Mouse (Mus musculus) liver, embryonic 14.5 days (tissue): ENCODE measurements around the gene Lonp2. TPM values are rescaled to one million over a fixed set of nuclear protein-coding genes. Genes with fewer than 3 reads are reported as not detected.

ENCODE experiments used
- ATAC-seq: fragments of 200-750 bp; cut with Nextera tagmentation; 2 replicates; pipeline ENCODE4 v1.8.0; 2017; ENCODE audit warnings: moderate number of reproducible peaks, mild to moderate bottlenecking, moderate library complexity; ENCODE audit not compliant: insufficient read depth
- DNase-seq, 3 experiments: peaks; one replicate each; pipeline ENCODE4 v3.0.0-alpha.2; 2012 to 2013; ENCODE audit warnings: low read depth in 3 of 3, low spot score in 3 of 3
- H3K27ac ChIP-seq: fragments of 300-500 bp; sonication (generic); 2 replicates; pipeline ENCODE4 v1.5.1; 2014; ENCODE audit warnings: moderate library complexity, mild to moderate bottlenecking, control low read depth, inconsistent platforms
- H3K27me3 ChIP-seq: fragments of 300-500 bp; sonication (generic); 2 replicates; pipeline ENCODE4 v1.6.1; 2014; ENCODE audit warnings: mild to moderate bottlenecking, low read length, moderate library complexity; ENCODE audit not compliant: control insufficient read depth, insufficient read depth
- H3K36me3 ChIP-seq: fragments of 300-500 bp; sonication (generic); replicated peaks from 2 replicates; pipeline ENCODE4 v1.6.1; 2014; ENCODE audit warnings: low read depth; ENCODE audit not compliant: control insufficient read depth, insufficient read depth
- H3K4me1 ChIP-seq, 2 experiments: fragments of 200-500 bp in 1 of 2; fragments of 300-500 bp in 1 of 2; sonication (generic) in 1 of 2; replicated peaks; 2 replicates each; pipeline ENCODE4 v1.6.1; 2012 to 2014; ENCODE audit warnings: antibody characterized with exemption in 1 of 2, inconsistent platforms in 1 of 2, low read length in 1 of 2; ENCODE audit not compliant: control insufficient read depth in 2 of 2, insufficient read depth in 2 of 2
- H3K4me2 ChIP-seq: fragments of 300-500 bp; sonication (generic); 2 replicates; pipeline ENCODE4 v1.6.1; 2014; ENCODE audit warnings: low read depth, mild to moderate bottlenecking, control low read depth, moderate library complexity
- H3K4me3 ChIP-seq, 2 experiments: fragments of 200-500 bp in 1 of 2; fragments of 300-500 bp in 1 of 2; sonication (generic) in 1 of 2; 2 replicates each; pipeline ENCODE4 v1.5.1; 2012 to 2014; ENCODE audit warnings: low read depth in 2 of 2, low read length in 2 of 2, mild to moderate bottlenecking in 2 of 2, control low read depth in 1 of 2, inconsistent platforms in 1 of 2, moderate library complexity in 1 of 2; ENCODE audit not compliant: insufficient read depth in 1 of 2
- H3K9ac ChIP-seq: fragments of 300-500 bp; sonication (generic); replicated peaks from 2 replicates; pipeline ENCODE4 v1.6.1; 2014; ENCODE audit warnings: mild to moderate bottlenecking, control low read depth, moderate library complexity
- H3K9me3 ChIP-seq: fragments of 300-500 bp; sonication (generic); 2 replicates; pipeline ENCODE4 v1.6.1; 2016; ENCODE audit warnings: low read length, mixed read lengths; ENCODE audit not compliant: control insufficient read depth
- CTCF ChIP-seq: IDR thresholded peaks from 2 replicates; pipeline ENCODE4 v1.5.1; 2016; ENCODE audit warnings: antibody characterized with exemption, low read depth, control low read depth
- EP300 ChIP-seq: IDR thresholded peaks from 2 replicates; pipeline ENCODE4 v1.6.1; 2016; ENCODE audit warnings: antibody characterized with exemption, low read depth
- WGBS: fragments of 180-500 bp; shearing (Covaris S2); extraction: QIAGEN DNeasy Blood & Tissue Kit; methylation state at CpG from one replicate; pipeline ENCODE4 v1.1.7; 2014; ENCODE audit not compliant: insufficient replicate concordance; 5-methylcytosine and 5-hydroxymethylcytosine counted together
- polyA plus RNA-seq, 2 experiments: library from polyadenylated mRNA; depleted of rRNA in 1 of 2; stranded (reverse) in 1 of 2; unstranded in 1 of 2; fragments of >200 nt; fragmentation: Nextera tagmentation in 1 of 2; extraction: Ambion mirVana in 1 of 2; gene quantifications; 2 replicates each; pipeline versions ENCODE4 v1.2.1 to v1.2.3; 2012 to 2014

Lonp2 gene
- polyA plus RNA-seq, 2 experiments = 16.6 to 34.2 TPM

GRCm38 (mm10) chr8:86647771-86648170 is 23.9 kb downstream of the Lonp2 start:
- 74% methylated on average over 3 of the region's 3 CpGs for WGBS
- Histone ChIP-seq H3K9me3 (no peaks in the 10 kb centered on the region), H3K9ac (no peak overlapping the region), H3K4me2 (no peak overlapping the region), H3K27me3 (no peaks in the 10 kb centered on the region), H3K4me1 (no peaks in the 10 kb centered on the region), H3K27ac (no peak overlapping the region), H3K4me3 (no peak overlapping the region), H3K36me3 (no peaks in the 10 kb centered on the region; the same call in 1 of the 2 replicates)
- ATAC-seq (no peak), DNase-seq (no peak)
- no peak for TF ChIP-seq CTCF
- TF ChIP-seq EP300 = no peak

DNA sequence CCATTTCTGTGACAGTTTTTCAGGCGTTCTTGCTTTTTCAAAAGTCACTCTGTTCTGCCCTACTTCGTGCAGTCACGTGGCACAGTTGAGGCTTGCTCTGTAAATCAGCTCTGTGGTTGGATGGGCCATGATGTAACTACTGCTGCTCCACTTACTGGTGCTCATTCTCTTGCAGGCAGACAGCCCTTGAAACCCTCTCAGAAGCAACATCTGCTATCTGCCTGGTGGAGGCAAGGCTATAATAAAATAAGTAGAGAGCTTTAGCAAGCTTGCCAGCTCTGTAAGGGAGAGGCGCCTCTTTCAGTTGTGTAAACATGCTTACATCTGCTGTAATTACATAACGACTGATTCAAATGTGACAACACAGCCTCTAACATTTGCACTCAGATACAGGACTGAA is 27.6 kb downstream of the Lonp2 start:
- Histone ChIP-seq H3K9me3 (no peaks in the 10 kb centered on the region), H3K4me3 (no peak overlapping the region), H3K4me1 (no peaks in the 10 kb centered on the region), H3K4me2 (no peak overlapping the region), H3K9ac (no peak overlapping the region), H3K27me3 (no peaks in the 10 kb centered on the region), H3K36me3 (no peaks in the 10 kb centered on the region; the same call in 1 of the 2 replicates), H3K27ac (no peak overlapping the region)
- DNase-seq (no peak), ATAC-seq (no peak)
- TF ChIP-seq CTCF = no peak
- no peak for TF ChIP-seq EP300
- WGBS = 71% methylated on average over 5 of the region's 5 CpGs

- TF ChIP-seq CTCF (no peak), EP300 (no peak)
- DNase-seq (no peak), ATAC-seq (no peak)
- Histone ChIP-seq H3K4me3 (no peak overlapping the region), H3K36me3 (no peaks in the 10 kb centered on the region; the same call in 1 of the 2 replicates), H3K4me1 (no peaks in the 10 kb centered on the region), H3K27ac (no peak overlapping the region), H3K9ac (no peak overlapping the region), H3K4me2 (no peak overlapping the region), H3K27me3 (no peaks in the 10 kb centered on the region), H3K9me3 (no peaks in the 10 kb centered on the region)
- 76% methylated on average over 2 of the region's 2 CpGs for WGBS
Measured at GRCm38 (mm10) chr8:86652546-86652945, 28.7 kb downstream of the Lonp2 start.

GRCm38 (mm10) chr8:86654578-86654977 is 30.7 kb downstream of the Lonp2 start:
- no peak overlapping the region for H3K9ac ChIP-seq
- 71% methylated on average over 1 of the region's 1 CpGs for WGBS
- H3K36me3 ChIP-seq = no peaks in the 10 kb centered on the region; the same call in 1 of the 2 replicates

DNA sequence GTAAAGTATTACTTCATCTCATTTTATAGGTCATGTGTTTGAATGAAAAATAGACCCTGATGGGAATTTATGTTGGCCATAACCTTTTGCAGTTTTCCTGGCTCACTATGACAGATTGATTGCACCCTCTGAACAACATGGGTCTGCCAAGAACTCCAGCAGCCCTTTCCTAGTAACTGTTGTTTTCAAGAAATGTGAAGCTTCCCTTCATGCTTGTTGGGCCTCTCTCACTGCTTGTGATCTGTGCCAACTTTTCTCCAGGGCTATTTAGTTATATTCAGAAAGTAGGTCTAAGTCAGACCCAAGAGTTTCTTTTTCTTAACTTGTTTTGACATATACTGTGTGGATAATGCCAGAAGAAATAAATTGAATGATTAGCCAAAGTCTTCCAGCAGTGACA is 44.9 kb downstream of the Lonp2 start:
- no peak for ATAC-seq
- TF ChIP-seq CTCF (no peak), EP300 (no peak)
- Histone ChIP-seq H3K4me1 (no peaks in the 10 kb centered on the region), H3K9me3 (no peaks in the 10 kb centered on the region), H3K27me3 (no peaks in the 10 kb centered on the region), H3K36me3 (no peaks in the 10 kb centered on the region; the same call in 1 of the 2 replicates), H3K27ac (no peak overlapping the region), H3K9ac (no peak overlapping the region), H3K4me3 (no peak overlapping the region), H3K4me2 (no peak overlapping the region)
- DNase-seq = no peak

More at GRCm38 (mm10) chr8:86654578-86654977, 30.7 kb downstream of the Lonp2 start:
- no peaks in the 10 kb centered on the region for H3K4me1 ChIP-seq
- DNase-seq = no peak
- H3K27ac ChIP-seq = no peak overlapping the region
- ATAC-seq = no peak
- H3K9me3 ChIP-seq = no peaks in the 10 kb centered on the region
- no peaks in the 10 kb centered on the region for H3K27me3 ChIP-seq
- TF ChIP-seq EP300 (no peak), CTCF (no peak; the same call in 1 of the 2 replicates)
- no peak overlapping the region for H3K4me3 ChIP-seq
- H3K4me2 ChIP-seq = no peak overlapping the region
